Mouse (Mus musculus): ENCODE data around the gene D17H6S53E. TPM values are rescaled to one million over a fixed set of nuclear protein-coding genes. Genes with fewer than 3 reads are reported as not detected.

D17H6S53E gene
- polyA plus RNA-seq, 2 experiments = 1.3 to 1.5 TPM

- DNase-seq (ENCODE audit: low read depth in 3 of 3, low spot score in 3 of 3) (peak; percentile 97 to 98 (median 97)), ATAC-seq (ENCODE audit: insufficient read depth) (peak; percentile 95)
- Histone ChIP-seq H3K9ac (replicated peaks) (peak within 1 kb of the TSS; percentile 99), H3K27me3 (ENCODE audit: control insufficient read depth, insufficient read depth, low read length) (no peaks in the 10 kb centered on the region), H3K9me3 (ENCODE audit: control insufficient read depth, low read length) (no peaks in the 10 kb centered on the region), H3K4me3 (ENCODE audit: insufficient read depth in 1 of 2, low read depth in 2 of 2, low read length in 2 of 2) (peak within 1 kb of the TSS; percentile 95 to 99), H3K36me3 (replicated peaks; ENCODE audit: control insufficient read depth, insufficient read depth, low read depth) (peaks cover 25% of the 10 kb centered on the region), H3K27ac (peak within 1 kb of the TSS; percentile 88), H3K4me2 (ENCODE audit: low read depth) (peak within 1 kb of the TSS; percentile 90), H3K4me1 (replicated peaks; ENCODE audit: control insufficient read depth in 2 of 2, insufficient read depth in 2 of 2, low read length in 1 of 2) (peaks cover 4 to 21% of the 10 kb centered on the region in 2 experiments)
- TF ChIP-seq EP300 (IDR thresholded peaks at IDR 0.05; ENCODE audit: low read depth) (0 out of 2 replicates have a peak, but pooled peaks have one; percentile 10), CTCF (IDR thresholded peaks at IDR 0.05; ENCODE audit: low read depth) (no peak)
- WGBS (ENCODE audit: insufficient replicate concordance) = under 1% methylated on average over 72 of the region's 89 CpGs
Measured at GRCm38 (mm10) chr17:35164568-35165450, 38.6 kb downstream of the D17H6S53E start, which contains the start of gene Prrc2a. Gene Prrc2a (minus strand): TSS chr17:35164897.

- Histone ChIP-seq H3K36me3 (replicated peaks; ENCODE audit: control insufficient read depth, insufficient read depth, low read depth) (peaks cover 17% of the 10 kb centered on the region), H3K27me3 (ENCODE audit: control insufficient read depth, insufficient read depth, low read length) (no peaks in the 10 kb centered on the region), H3K4me3 (ENCODE audit: insufficient read depth in 1 of 2, low read depth in 2 of 2, low read length in 2 of 2) (peak overlapping the region; percentile 95 to 99), H3K4me1 (replicated peaks; ENCODE audit: control insufficient read depth in 2 of 2, insufficient read depth in 2 of 2, low read length in 1 of 2) (peaks cover 4 to 21% of the 10 kb centered on the region in 2 experiments), H3K27ac (peak overlapping the region; percentile 88), H3K9me3 (ENCODE audit: control insufficient read depth, low read length) (no peaks in the 10 kb centered on the region), H3K9ac (replicated peaks) (0 out of 2 replicates have a peak overlapping the region, but pooled peaks have one; percentile 15), H3K4me2 (ENCODE audit: low read depth) (peak overlapping the region; percentile 90)
- DNase-seq (ENCODE audit: low read depth in 3 of 3, low spot score in 3 of 3) (no peak), ATAC-seq (ENCODE audit: insufficient read depth) (peak; percentile 80)
- TF ChIP-seq EP300 (IDR thresholded peaks at IDR 0.05; ENCODE audit: low read depth) = no peak
- no peak for TF ChIP-seq CTCF (IDR thresholded peaks at IDR 0.05; ENCODE audit: low read depth)
- 25% methylated on average over 12 of the region's 12 CpGs for WGBS (ENCODE audit: insufficient replicate concordance)
Measured at GRCm38 (mm10) chr17:35165451-35166155, 39.4 kb downstream of the D17H6S53E start.

- 67% methylated on average over 8 of the region's 8 CpGs for WGBS (ENCODE audit: insufficient replicate concordance)
- Histone ChIP-seq H3K9ac (replicated peaks) (no peak overlapping the region), H3K36me3 (replicated peaks; ENCODE audit: control insufficient read depth, insufficient read depth, low read depth) (peaks cover 8% of the 10 kb centered on the region), H3K4me2 (ENCODE audit: low read depth) (no peak overlapping the region), H3K4me3 (ENCODE audit: insufficient read depth in 1 of 2, low read depth in 2 of 2, low read length in 2 of 2) (no peak overlapping the region), H3K4me1 (replicated peaks; ENCODE audit: control insufficient read depth in 2 of 2, insufficient read depth in 2 of 2, low read length in 1 of 2) (peaks cover 4 to 21% of the 10 kb centered on the region in 2 experiments), H3K27me3 (ENCODE audit: control insufficient read depth, insufficient read depth, low read length) (no peaks in the 10 kb centered on the region), H3K9me3 (ENCODE audit: control insufficient read depth, low read length) (no peaks in the 10 kb centered on the region), H3K27ac (no peak overlapping the region)
- DNase-seq (ENCODE audit: low read depth in 3 of 3, low spot score in 3 of 3) (peak; percentile 61 to 79 (median 65)), ATAC-seq (ENCODE audit: insufficient read depth) (no peak)
- TF ChIP-seq EP300 (IDR thresholded peaks at IDR 0.05; ENCODE audit: low read depth) (no peak), CTCF (IDR thresholded peaks at IDR 0.05; ENCODE audit: low read depth) (peak; percentile 75)
Measured at GRCm38 (mm10) chr17:35166352-35167035, 40.3 kb downstream of the D17H6S53E start.

- Histone ChIP-seq H3K9ac (replicated peaks) (no peak overlapping the region), H3K36me3 (replicated peaks; ENCODE audit: control insufficient read depth, insufficient read depth, low read depth) (no peaks in the 10 kb centered on the region; the same call in 1 of the 2 replicates), H3K4me2 (ENCODE audit: low read depth) (no peak overlapping the region), H3K27me3 (ENCODE audit: control insufficient read depth, insufficient read depth, low read length) (no peaks in the 10 kb centered on the region), H3K4me1 (replicated peaks; ENCODE audit: control insufficient read depth in 2 of 2, insufficient read depth in 2 of 2, low read length in 1 of 2) (peaks cover 4 to 13% of the 10 kb centered on the region in 2 experiments), H3K4me3 (ENCODE audit: insufficient read depth in 1 of 2, low read depth in 2 of 2, low read length in 2 of 2) (no peak overlapping the region), H3K9me3 (ENCODE audit: control insufficient read depth, low read length) (no peaks in the 10 kb centered on the region), H3K27ac (no peak overlapping the region)
- DNase-seq (ENCODE audit: low read depth in 3 of 3, low spot score in 3 of 3) (no peak), ATAC-seq (ENCODE audit: insufficient read depth) (no peak)
- 66% methylated on average over 7 of the region's 7 CpGs for WGBS (ENCODE audit: insufficient replicate concordance)
- no peak for TF ChIP-seq EP300 (IDR thresholded peaks at IDR 0.05; ENCODE audit: low read depth)
- no peak for TF ChIP-seq CTCF (IDR thresholded peaks at IDR 0.05; ENCODE audit: low read depth)
Measured at GRCm38 (mm10) chr17:35167794-35168193, 41.6 kb downstream of the D17H6S53E start.
